ENCODE assay signal across 9 mouse cellular contexts in genomic region chr11:108889121-108889520, GRCm38 (mm10). TPM values are rescaled to one million over a fixed set of nuclear protein-coding genes. Genes with fewer than 3 reads are reported as not detected.
DNase-seq lines count a peak whose midpoint lies in the region; ATAC-seq and TF ChIP-seq lines count a peak whose summit lies in the region.
"Had no signal": no experiment of that assay in that cellular context is flagged by ENCODE, and none has a peak within 500 bp of the region (broad histone marks: within the 10 kb centered on the region; RNA-seq: fewer than 3 reads in every experiment).

No protein-coding gene starts in this region.

- no peak overlapping the region for H3K9ac ChIP-seq in forebrain, postnatal 0 days
- no peak overlapping the region for H3K9ac ChIP-seq in forebrain, embryonic 13.5 days
- no peak overlapping the region for H3K9ac ChIP-seq in midbrain, postnatal 0 days (replicated peaks; ENCODE audit: low read length, poor library complexity, severe bottlenecking)

- no peak overlapping the region for H3K4me3 ChIP-seq in forebrain, postnatal 0 days (ENCODE audit: low read depth, low read length)
- H3K4me3 ChIP-seq in forebrain, embryonic 13.5 days = no peak overlapping the region
- no peak overlapping the region for H3K4me3 ChIP-seq in midbrain, postnatal 0 days (ENCODE audit: low read depth, low read length)

- no peak for ATAC-seq in forebrain, postnatal 0 days
- ATAC-seq in forebrain, embryonic 13.5 days = no peak
- no peak for ATAC-seq in midbrain, postnatal 0 days (ENCODE audit: low FRiP score)
- ATAC-seq in frontal cortex, adult (ENCODE audit: low TSS enrichment) = no peak

- TF ChIP-seq CTCF in forebrain, postnatal 0 days (IDR thresholded peaks at IDR 0.05; ENCODE audit: low read depth) = peak; percentile 60
- TF ChIP-seq CTCF in midbrain, postnatal 0 days (IDR thresholded peaks at IDR 0.05) = peak; percentile 68

- H3K27ac ChIP-seq in forebrain, postnatal 0 days (ENCODE audit: low read depth, low read length) = no peak overlapping the region
- no peak overlapping the region for H3K27ac ChIP-seq in forebrain, embryonic 13.5 days
- H3K27ac ChIP-seq in midbrain, postnatal 0 days (ENCODE audit: low read depth, low read length) = no peak overlapping the region

- no peaks in the 10 kb centered on the region for H3K9me3 ChIP-seq in forebrain, postnatal 0 days (ENCODE audit: low read length)
- no peaks in the 10 kb centered on the region for H3K9me3 ChIP-seq in forebrain, embryonic 13.5 days (replicated peaks)
- H3K9me3 ChIP-seq in midbrain, postnatal 0 days (ENCODE audit: low read length) = no peaks in the 10 kb centered on the region

- H3K4me2 ChIP-seq in forebrain, postnatal 0 days (ENCODE audit: low read depth) = no peak overlapping the region
- no peak overlapping the region for H3K4me2 ChIP-seq in forebrain, embryonic 13.5 days
- H3K4me2 ChIP-seq in midbrain, postnatal 0 days (ENCODE audit: low read depth, low read length, poor library complexity, severe bottlenecking) = no peak overlapping the region

- no peaks in the 10 kb centered on the region for H3K27me3 ChIP-seq in forebrain, postnatal 0 days (ENCODE audit: insufficient read depth, low read length)
- H3K27me3 ChIP-seq in forebrain, embryonic 13.5 days = peaks cover 16% of the 10 kb centered on the region
- H3K27me3 ChIP-seq in midbrain, postnatal 0 days (ENCODE audit: insufficient read depth, low read length) = no peaks in the 10 kb centered on the region

- no peak for DNase-seq in forebrain, postnatal 0 days
- peak; percentile 25 for DNase-seq in right cerebral cortex, postnatal 4 days
- no peak for DNase-seq in right cerebral cortex, postnatal 36 days (ENCODE audit: low spot score in 2 of 2)
- DNase-seq in kidney, adult 9 months = peak; percentile 11
- no peak for DNase-seq in midbrain, postnatal 0 days (ENCODE audit: low spot score)
- DNase-seq in adrenal gland, postnatal 14 days = no peak

- peaks cover 10% of the 10 kb centered on the region; the same call in 1 of the 2 replicates for H3K4me1 ChIP-seq in forebrain, postnatal 0 days (ENCODE audit: insufficient read depth)
- peaks cover 43% of the 10 kb centered on the region for H3K4me1 ChIP-seq in forebrain, embryonic 13.5 days
- peaks cover 10% of the 10 kb centered on the region for H3K4me1 ChIP-seq in midbrain, postnatal 0 days (ENCODE audit: insufficient read depth, low read length)

- 63% methylated on average over 11 of the region's 11 CpGs for WGBS in forebrain, postnatal 0 days
- WGBS in forebrain, embryonic 13.5 days = 56% methylated on average over 11 of the region's 11 CpGs
- WGBS in midbrain, postnatal 0 days = 65% methylated on average over 11 of the region's 11 CpGs

- no peaks in the 10 kb centered on the region for H3K36me3 ChIP-seq in forebrain, postnatal 0 days (ENCODE audit: insufficient read depth)
- no peaks in the 10 kb centered on the region for H3K36me3 ChIP-seq in forebrain, embryonic 13.5 days (ENCODE audit: poor library complexity, severe bottlenecking)
- H3K36me3 ChIP-seq in midbrain, postnatal 0 days (ENCODE audit: insufficient read depth, low read length) = no peaks in the 10 kb centered on the region
- H3K36me3 ChIP-seq: G1E had no signal

RNA-seq across cellular contexts. Expression of gene Axin2, which starts 31.0 kb away (rescaled TPM):
- total RNA-seq in forebrain, postnatal 0 days (2014; rRNA removed) = 28.7 and 35.6 TPM in 2 replicates
- 4.5 and 5.0 TPM in 2 replicates for polyA plus RNA-seq in forebrain, postnatal 0 days (2015; fragmentation: Nextera tagmentation; extraction: Ambion mirVana)
- polyA plus RNA-seq in forebrain, embryonic 13.5 days (2015; fragmentation: Nextera tagmentation; extraction: Ambion mirVana) = 9.6 and 11.4 TPM in 2 replicates
- 38.0 and 55.2 TPM in 2 replicates for total RNA-seq in midbrain, postnatal 0 days (2014; rRNA removed)
- 7.5 and 9.7 TPM in 2 replicates for polyA plus RNA-seq in midbrain, postnatal 0 days (2015; fragmentation: Nextera tagmentation; extraction: Ambion mirVana)
- total RNA-seq in adrenal gland, postnatal 14 days (2021) = 31.7 and 43.0 TPM in 2 replicates
- total RNA-seq: G1E had no signal
- polyA plus RNA-seq: G1E had no signal

Comparison
In these comparisons a context has a peak if more than half of its experiments do, and no peak if none do; other contexts are left out.
1. DNase-seq: peak in right cerebral cortex, postnatal 4 days (single experiment) and kidney, adult 9 months (single experiment); none in forebrain, postnatal 0 days (single experiment), right cerebral cortex, postnatal 36 days (0 of 2), midbrain, postnatal 0 days (single experiment) and adrenal gland, postnatal 14 days (single experiment).